Mouse (Mus musculus): ENCODE data around the gene Dock2. TPM values are rescaled to one million over a fixed set of nuclear protein-coding genes. Genes with fewer than 3 reads are reported as not detected.

Gene Dock2
- polyA plus RNA-seq, 1 experiment: 35.9 TPM

DNA sequence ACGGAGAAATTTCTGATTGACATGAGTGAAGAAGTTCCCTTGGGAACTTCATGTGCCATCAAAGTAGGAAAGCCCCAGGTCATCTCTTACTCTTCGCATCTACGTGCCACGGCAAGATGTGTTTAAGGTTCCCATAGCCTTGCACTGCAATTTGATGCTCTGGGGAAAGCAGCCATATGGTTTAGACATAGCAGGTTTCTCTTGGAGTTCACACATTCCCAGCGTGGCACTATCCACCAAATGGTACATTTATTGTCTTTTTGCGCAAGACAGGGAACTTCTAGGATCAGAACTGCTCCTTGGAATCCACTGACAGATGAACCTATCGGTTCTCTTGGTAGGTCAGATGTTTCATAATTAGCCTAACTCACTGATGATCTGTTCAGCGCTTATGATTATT lies 382.3 kb downstream of the Dock2 start:
- Histone ChIP-seq H3K4me3 (ENCODE audit: extremely low read depth, insufficient read depth, insufficient read length) (no peak overlapping the region), H3K36me3 (ENCODE audit: control insufficient read depth, insufficient read depth, low read length) (peaks cover 8% of the 10 kb centered on the region), H3K27me3 (ENCODE audit: control insufficient read depth, insufficient read depth, low read length) (no peaks in the 10 kb centered on the region), H3K4me1 (ENCODE audit: control insufficient read depth, insufficient read depth, insufficient read length) (peaks cover 2% of the 10 kb centered on the region; the same call in 1 of the 2 replicates), H3K27ac (ENCODE audit: insufficient read depth, low read length) (no peak overlapping the region)
- no peak for TF ChIP-seq POLR2A (IDR thresholded peaks at IDR 0.05; ENCODE audit: low read depth, low read length)
- no peak for TF ChIP-seq CTCF (IDR thresholded peaks at IDR 0.05; ENCODE audit: extremely low read depth, insufficient read depth, insufficient read length, insufficient replicate concordance)
- no peak for DNase-seq (ENCODE audit: low read depth in 1 of 2, low spot score in 2 of 2)
- WGBS: 98% methylated on average over 8 of the region's 8 CpGs

DNA sequence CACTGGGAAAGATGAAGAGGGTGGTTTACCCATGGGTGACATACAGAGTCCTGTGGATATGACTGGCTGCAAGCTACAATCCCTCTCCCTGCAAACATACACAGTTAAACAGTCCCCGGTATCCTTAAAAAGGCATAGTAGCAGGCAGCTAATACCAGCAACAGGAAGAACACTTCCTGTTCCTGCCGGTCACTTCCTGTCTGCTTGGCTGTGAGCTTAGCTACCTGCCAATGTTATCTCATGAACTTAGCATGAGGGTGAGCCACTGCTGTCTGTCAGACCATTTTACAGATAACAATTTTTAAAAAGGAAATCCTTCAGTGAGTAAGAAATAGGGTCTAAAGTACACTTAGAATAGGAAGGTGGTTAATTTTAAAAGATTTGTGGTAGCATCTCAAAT lies 385.1 kb downstream of the Dock2 start:
- Histone ChIP-seq H3K4me3 (ENCODE audit: extremely low read depth, insufficient read depth, insufficient read length) (no peak overlapping the region), H3K27ac (ENCODE audit: insufficient read depth, low read length) (no peak overlapping the region), H3K36me3 (ENCODE audit: control insufficient read depth, insufficient read depth, low read length) (peaks cover 10% of the 10 kb centered on the region), H3K27me3 (ENCODE audit: control insufficient read depth, insufficient read depth, low read length) (no peaks in the 10 kb centered on the region), H3K4me1 (ENCODE audit: control insufficient read depth, insufficient read depth, insufficient read length) (peaks cover 2% of the 10 kb centered on the region; the same call in 1 of the 2 replicates)
- no peak for DNase-seq (ENCODE audit: low read depth in 1 of 2, low spot score in 2 of 2)
- TF ChIP-seq POLR2A (IDR thresholded peaks at IDR 0.05; ENCODE audit: low read depth, low read length) (no peak), CTCF (IDR thresholded peaks at IDR 0.05; ENCODE audit: extremely low read depth, insufficient read depth, insufficient read length, insufficient replicate concordance) (no peak)
- 4% methylated on average over 2 of the region's 2 CpGs for WGBS

DNA sequence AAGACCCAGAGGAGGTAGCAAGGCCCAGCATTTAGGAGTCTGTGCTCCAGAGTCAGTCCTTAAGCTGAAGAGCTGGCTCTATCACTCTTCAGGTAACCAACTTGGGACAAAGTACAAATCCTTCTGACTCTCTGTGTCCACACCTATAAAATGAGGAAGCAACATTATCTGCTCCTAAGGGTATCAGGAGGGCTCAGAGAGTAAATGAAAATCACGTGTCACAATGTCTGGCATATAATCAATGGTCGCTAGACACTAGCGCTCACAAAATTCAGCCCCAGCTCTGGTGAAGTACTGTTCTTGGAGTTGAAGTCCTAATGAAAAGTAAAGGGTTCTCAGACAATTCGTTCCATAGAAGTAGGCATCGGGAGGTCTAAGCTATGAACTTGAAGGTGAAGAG lies 386.0 kb downstream of the Dock2 start:
- Histone ChIP-seq H3K36me3 (ENCODE audit: control insufficient read depth, insufficient read depth, low read length) (peaks cover 9% of the 10 kb centered on the region), H3K4me1 (ENCODE audit: control insufficient read depth, insufficient read depth, insufficient read length) (peaks cover 2% of the 10 kb centered on the region; the same call in 1 of the 2 replicates), H3K4me3 (ENCODE audit: extremely low read depth, insufficient read depth, insufficient read length) (no peak overlapping the region), H3K27me3 (ENCODE audit: control insufficient read depth, insufficient read depth, low read length) (no peaks in the 10 kb centered on the region), H3K27ac (ENCODE audit: insufficient read depth, low read length) (no peak overlapping the region)
- TF ChIP-seq POLR2A (IDR thresholded peaks at IDR 0.05; ENCODE audit: low read depth, low read length) (no peak), CTCF (IDR thresholded peaks at IDR 0.05; ENCODE audit: extremely low read depth, insufficient read depth, insufficient read length, insufficient replicate concordance) (no peak)
- 92% methylated on average over 5 of the region's 5 CpGs for WGBS
- no peak for DNase-seq (ENCODE audit: low read depth in 1 of 2, low spot score in 2 of 2)

DNA sequence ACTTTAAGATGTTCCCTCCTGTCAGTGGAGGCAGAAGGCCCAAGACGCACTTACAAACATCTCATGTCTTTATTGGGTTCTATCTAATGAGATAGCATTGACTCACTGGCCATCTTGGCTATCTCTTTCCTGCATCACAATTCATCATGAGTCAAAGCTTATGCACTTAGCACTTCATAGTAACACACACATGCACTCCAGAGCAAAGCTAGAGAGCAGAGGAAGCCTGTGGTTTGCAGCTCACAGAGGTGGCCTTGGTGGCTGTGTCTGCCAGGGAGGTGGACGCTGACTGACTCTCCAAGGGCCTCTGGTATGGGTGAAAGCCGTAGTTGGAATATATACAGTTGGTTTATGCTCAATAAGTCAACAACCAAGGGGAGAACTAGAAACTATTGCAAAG lies 387.9 kb downstream of the Dock2 start:
- WGBS: 38% methylated on average over 3 of the region's 3 CpGs
- Histone ChIP-seq H3K27ac (ENCODE audit: insufficient read depth, low read length) (no peak overlapping the region), H3K27me3 (ENCODE audit: control insufficient read depth, insufficient read depth, low read length) (no peaks in the 10 kb centered on the region), H3K36me3 (ENCODE audit: control insufficient read depth, insufficient read depth, low read length) (peaks cover 4% of the 10 kb centered on the region; the same call in 1 of the 2 replicates), H3K4me3 (ENCODE audit: extremely low read depth, insufficient read depth, insufficient read length) (no peak overlapping the region), H3K4me1 (ENCODE audit: control insufficient read depth, insufficient read depth, insufficient read length) (peaks cover 2% of the 10 kb centered on the region; the same call in 1 of the 2 replicates)
- DNase-seq (ENCODE audit: low read depth in 1 of 2, low spot score in 2 of 2): no peak
- TF ChIP-seq CTCF (IDR thresholded peaks at IDR 0.05; ENCODE audit: extremely low read depth, insufficient read depth, insufficient read length, insufficient replicate concordance) (no peak), POLR2A (IDR thresholded peaks at IDR 0.05; ENCODE audit: low read depth, low read length) (no peak)

DNA sequence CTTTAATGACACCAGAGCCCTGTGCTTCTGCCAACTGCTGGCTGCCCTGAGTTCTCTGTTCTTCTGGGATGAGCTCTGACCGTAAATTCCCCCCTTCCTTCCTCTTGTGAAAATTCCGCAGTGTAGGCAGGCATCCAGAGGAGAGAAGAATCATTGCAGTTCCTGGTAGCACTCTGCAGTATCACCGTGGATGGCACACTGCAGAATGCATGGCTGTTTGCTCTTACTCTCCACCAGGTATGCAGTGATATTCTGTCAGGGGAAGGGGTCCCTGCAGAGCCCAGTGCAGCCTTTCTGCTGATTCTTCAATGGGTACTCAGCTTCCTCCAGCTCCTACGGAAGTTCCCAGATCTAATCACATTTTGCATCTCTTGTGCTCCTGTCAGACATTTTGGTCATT lies 391.6 kb downstream of the Dock2 start:
- Histone ChIP-seq H3K27me3 (ENCODE audit: control insufficient read depth, insufficient read depth, low read length) (no peaks in the 10 kb centered on the region), H3K4me1 (ENCODE audit: control insufficient read depth, insufficient read depth, insufficient read length) (no peaks in the 10 kb centered on the region), H3K27ac (ENCODE audit: insufficient read depth, low read length) (no peak overlapping the region), H3K36me3 (ENCODE audit: control insufficient read depth, insufficient read depth, low read length) (peaks cover 4% of the 10 kb centered on the region; the same call in 1 of the 2 replicates), H3K4me3 (ENCODE audit: extremely low read depth, insufficient read depth, insufficient read length) (no peak overlapping the region)
- DNase-seq (ENCODE audit: low read depth in 1 of 2, low spot score in 2 of 2): no peak
- TF ChIP-seq CTCF (IDR thresholded peaks at IDR 0.05; ENCODE audit: extremely low read depth, insufficient read depth, insufficient read length, insufficient replicate concordance): no peak
- TF ChIP-seq POLR2A (IDR thresholded peaks at IDR 0.05; ENCODE audit: low read depth, low read length): no peak
- 86% methylated on average over 4 of the region's 4 CpGs for WGBS

DNA sequence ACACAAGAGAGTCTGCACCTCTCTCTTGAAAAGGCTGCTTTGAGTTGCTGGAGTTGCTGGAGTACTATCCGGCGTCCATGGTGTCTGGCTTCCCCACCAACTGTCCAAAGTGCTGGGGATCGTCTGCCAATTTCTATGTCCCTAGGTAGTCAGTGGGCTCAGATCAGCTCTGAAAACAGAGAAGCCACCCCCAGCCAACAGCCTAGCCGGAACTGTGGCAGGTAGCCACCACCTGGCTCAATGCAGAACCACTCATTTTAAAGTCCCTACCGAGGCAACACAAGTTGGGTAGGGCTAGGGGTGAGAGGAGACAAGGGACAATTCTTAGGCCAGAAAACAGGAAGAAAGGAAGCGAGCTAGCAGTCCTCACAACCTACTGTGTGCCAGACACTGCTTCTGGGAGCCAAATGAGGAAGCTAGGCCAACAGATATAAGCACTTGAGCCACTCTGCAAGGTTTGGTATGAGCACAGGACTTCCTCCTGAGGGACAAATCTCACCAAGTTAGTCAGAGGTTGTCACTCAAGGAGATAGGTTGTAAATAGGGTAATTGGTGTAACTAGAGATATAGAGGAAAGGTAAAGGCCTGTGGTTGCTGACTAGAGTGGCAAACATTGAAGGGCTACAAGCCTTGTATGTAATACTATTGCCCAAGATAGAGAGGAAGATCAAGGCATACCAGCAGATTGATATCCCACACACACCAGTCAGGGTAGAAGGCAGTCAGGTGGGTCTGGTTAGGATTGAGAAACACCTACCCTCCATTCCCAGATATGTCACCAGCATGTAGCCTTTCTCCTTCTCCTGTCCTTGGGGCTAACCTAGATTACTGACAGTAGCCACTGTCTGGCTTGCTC lies 394.2 kb downstream of the Dock2 start:
- Histone ChIP-seq H3K36me3 (ENCODE audit: control insufficient read depth, insufficient read depth, low read length) (peaks cover 4% of the 10 kb centered on the region; the same call in 1 of the 2 replicates), H3K27ac (ENCODE audit: insufficient read depth, low read length) (no peak overlapping the region), H3K27me3 (ENCODE audit: control insufficient read depth, insufficient read depth, low read length) (no peaks in the 10 kb centered on the region), H3K4me1 (ENCODE audit: control insufficient read depth, insufficient read depth, insufficient read length) (no peaks in the 10 kb centered on the region), H3K4me3 (ENCODE audit: extremely low read depth, insufficient read depth, insufficient read length) (no peak overlapping the region)
- WGBS: 67% methylated on average over 6 of the region's 6 CpGs
- TF ChIP-seq POLR2A (IDR thresholded peaks at IDR 0.05; ENCODE audit: low read depth, low read length): no peak
- TF ChIP-seq CTCF (IDR thresholded peaks at IDR 0.05; ENCODE audit: extremely low read depth, insufficient read depth, insufficient read length, insufficient replicate concordance): no peak
- DNase-seq (ENCODE audit: low read depth in 1 of 2, low spot score in 2 of 2): no peak

Data from spleen, adult 2 months (tissue).